Mouse (Mus musculus) bone marrow, adult 2 months (tissue): ENCODE data around the gene Abca12. TPM values are rescaled to one million over a fixed set of nuclear protein-coding genes. Genes with fewer than 3 reads are reported as not detected.

ENCODE experiments used
- H3K27ac ChIP-seq: fragments of 200-500 bp; 2 replicates; pipeline ENCODE4 v1.5.1; 2012; ENCODE audit warnings: low read depth, mild to moderate bottlenecking, control low read depth, inconsistent platforms, low read length; ENCODE audit not compliant: control insufficient read depth, poor library complexity, insufficient read depth
- H3K4me1 ChIP-seq: fragments of 200-500 bp; 2 replicates; pipeline ENCODE4 v1.6.1; 2011; ENCODE audit warnings: low read length; ENCODE audit not compliant: control insufficient read depth, insufficient read depth
- H3K4me3 ChIP-seq: fragments of 200-500 bp; replicated peaks from 2 replicates; pipeline ENCODE3; 2011; ENCODE audit warnings: mild to moderate bottlenecking, low read depth, low read length, control low read depth; ENCODE audit not compliant: control insufficient read depth
- CTCF ChIP-seq: fragments of 200-500 bp; IDR thresholded peaks from 2 replicates; pipeline ENCODE4 v1.5.1; 2011; ENCODE audit warnings: low read length, control low read depth; ENCODE audit not compliant: control insufficient read depth, insufficient read depth
- POLR2A ChIP-seq: fragments of 200-500 bp; IDR thresholded peaks from 2 replicates; pipeline ENCODE4 v1.6.1; 2011; ENCODE audit warnings: low read depth, mild to moderate bottlenecking, control low read depth, low read length, borderline replicate concordance; ENCODE audit not compliant: control insufficient read depth
- WGBS: fragments of 180-500 bp; shearing (Covaris S2); methylation state at CpG from one replicate; pipeline ENCODE4 v1.1.7; 2018; 5-methylcytosine and 5-hydroxymethylcytosine counted together
- polyA plus RNA-seq: library from polyadenylated mRNA; stranded (reverse); fragments of >200 nt; gene quantifications from 2 replicates; pipeline ENCODE4 v1.2.4, GENCODE M21; 2011; ENCODE audit warnings: low replicate concordance; ENCODE audit not compliant: missing spikeins, insufficient read depth, insufficient read length

Gene Abca12
- polyA plus RNA-seq = 0.23 TPM in 1 of 2 replicates, not detected in the other

- 80% methylated on average over 7 of the region's 7 CpGs for WGBS
- Histone ChIP-seq H3K27ac (no peak within 1 kb of the TSS), H3K4me1 (no peaks in the 10 kb centered on the region), H3K4me3 (no peak within 1 kb of the TSS)
- TF ChIP-seq POLR2A = no peak
- no peak for TF ChIP-seq CTCF
Measured at GRCm38 (mm10) chr1:71414810-71415209, at the start of gene Abca12. Abca12 (minus strand) TSS chr1:71414910.

GRCm38 (mm10) chr1:71457961-71458360, 43.3 kb upstream of the Abca12 start:
- Histone ChIP-seq H3K27ac (no peak overlapping the region), H3K4me1 (no peaks in the 10 kb centered on the region), H3K4me3 (no peak overlapping the region)
- no peak for TF ChIP-seq POLR2A
- TF ChIP-seq CTCF = no peak
- 42% methylated on average over 3 of the region's 3 CpGs for WGBS

DNA sequence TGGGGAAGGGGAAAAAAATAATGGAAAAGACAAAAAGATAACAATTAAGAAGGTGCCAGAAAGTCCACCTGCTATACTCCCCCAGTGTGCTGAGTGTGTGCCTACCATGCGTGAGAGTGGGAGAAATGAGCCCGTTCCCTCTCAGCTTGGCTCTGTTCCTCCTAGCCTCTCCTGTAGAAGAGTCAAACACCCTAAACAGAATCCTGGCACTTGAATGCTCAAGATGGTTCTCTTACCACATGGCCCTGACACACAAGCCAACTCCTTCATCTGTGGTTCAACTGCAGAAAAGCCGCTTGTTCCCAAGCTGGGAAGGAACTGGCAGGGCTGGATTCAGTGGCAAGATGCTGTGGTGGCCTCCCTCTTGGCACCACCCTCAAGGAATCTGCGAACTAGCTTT, 32.7 kb upstream of the Abca12 start:
- TF ChIP-seq POLR2A (no peak), CTCF (no peak)
- no peak overlapping the region for H3K4me3 ChIP-seq
- no peak overlapping the region for H3K27ac ChIP-seq
- 85% methylated on average over 4 of the region's 4 CpGs for WGBS
- H3K4me1 ChIP-seq = no peaks in the 10 kb centered on the region

GRCm38 (mm10) chr1:71421741-71422333, 7.1 kb upstream of the Abca12 start:
- TF ChIP-seq CTCF (no peak), POLR2A (no peak)
- 75% methylated on average over 13 of the region's 13 CpGs for WGBS
- no peak overlapping the region for H3K27ac ChIP-seq
- H3K4me3 ChIP-seq = no peak overlapping the region
- no peaks in the 10 kb centered on the region for H3K4me1 ChIP-seq

- H3K4me1 ChIP-seq = no peaks in the 10 kb centered on the region
- TF ChIP-seq POLR2A = no peak
- TF ChIP-seq CTCF = no peak
- no peak overlapping the region for H3K4me3 ChIP-seq
- 67% methylated on average over 5 of the region's 5 CpGs for WGBS
- H3K27ac ChIP-seq = no peak overlapping the region
Measured at GRCm38 (mm10) chr1:71418467-71418866, 3.8 kb upstream of the Abca12 start.

- TF ChIP-seq POLR2A = no peak
- TF ChIP-seq CTCF = no peak
- 84% methylated on average over 5 of the region's 5 CpGs for WGBS
- H3K4me1 ChIP-seq = no peaks in the 10 kb centered on the region
- no peak overlapping the region for H3K4me3 ChIP-seq
- no peak overlapping the region for H3K27ac ChIP-seq
Measured at GRCm38 (mm10) chr1:71417951-71418350, 3.2 kb upstream of the Abca12 start.

DNA sequence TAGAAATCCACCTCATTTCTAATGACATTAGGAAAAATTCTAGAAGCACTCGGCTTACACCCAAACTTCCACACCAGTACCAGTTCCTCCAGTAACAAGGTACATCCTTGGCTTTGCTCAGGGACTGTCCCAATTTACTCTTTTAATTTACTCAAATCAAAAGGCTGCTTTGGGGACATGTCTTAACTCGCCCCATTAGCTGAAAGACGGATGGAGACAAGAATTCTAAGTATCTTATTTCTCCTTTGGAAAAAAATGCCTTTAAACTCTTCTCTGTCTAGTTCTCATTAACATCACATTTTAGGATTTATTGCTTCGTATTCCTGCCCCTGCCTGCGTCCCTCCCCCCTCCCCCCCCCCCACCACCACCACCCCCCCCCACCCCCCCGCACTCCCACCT, 626 bp downstream of the Abca12 start:
- Histone ChIP-seq H3K27ac (no peak overlapping the region), H3K4me1 (no peaks in the 10 kb centered on the region), H3K4me3 (no peak overlapping the region)
- 64% methylated on average over 6 of the region's 6 CpGs for WGBS
- TF ChIP-seq POLR2A = no peak
- TF ChIP-seq CTCF = no peak

- H3K4me1 ChIP-seq = no peaks in the 10 kb centered on the region
- H3K27ac ChIP-seq = no peak overlapping the region
- TF ChIP-seq POLR2A (no peak), CTCF (no peak)
- H3K4me3 ChIP-seq = no peak overlapping the region
- 84% methylated on average over 11 of the region's 11 CpGs for WGBS
Measured at GRCm38 (mm10) chr1:71413114-71413513, 1.6 kb downstream of the Abca12 start.

GRCm38 (mm10) chr1:71407711-71408110, 7.0 kb downstream of the Abca12 start:
- no peaks in the 10 kb centered on the region for H3K4me1 ChIP-seq
- WGBS = 77% methylated on average over 7 of the region's 7 CpGs
- no peak overlapping the region for H3K4me3 ChIP-seq
- no peak overlapping the region for H3K27ac ChIP-seq
- TF ChIP-seq POLR2A = no peak
- no peak for TF ChIP-seq CTCF
